Mouse (Mus musculus) midbrain, embryonic 15.5 days (tissue): ENCODE data around the gene Ppfibp2. TPM values are rescaled to one million over a fixed set of nuclear protein-coding genes. Genes with fewer than 3 reads are reported as not detected.

Source experiments
- ATAC-seq: fragments of 200-750 bp; cut with Nextera tagmentation; replicated peaks from 2 replicates; pipeline ENCODE4 v1.8.0; 2017; ENCODE audit warnings: moderate TSS enrichment
- H3K27ac ChIP-seq: fragments of 300-500 bp; sonication (generic); 2 replicates; pipeline ENCODE4 v1.5.1; 2015; ENCODE audit warnings: mild to moderate bottlenecking, inconsistent platforms
- H3K27me3 ChIP-seq: fragments of 300-500 bp; sonication (generic); replicated peaks from 2 replicates; pipeline ENCODE4 v1.6.1; 2015; ENCODE audit warnings: inconsistent platforms
- H3K36me3 ChIP-seq: fragments of 300-500 bp; sonication (generic); replicated peaks from 2 replicates; pipeline ENCODE4 v1.6.1; 2015; ENCODE audit warnings: inconsistent platforms
- H3K4me1 ChIP-seq: fragments of 300-500 bp; sonication (generic); 2 replicates; pipeline ENCODE4 v1.6.1; 2015; ENCODE audit warnings: inconsistent platforms
- H3K4me2 ChIP-seq: fragments of 300-500 bp; sonication (generic); 2 replicates; pipeline ENCODE4 v1.6.1; 2015; ENCODE audit warnings: inconsistent platforms, mild to moderate bottlenecking, moderate library complexity
- H3K4me3 ChIP-seq: fragments of 300-500 bp; sonication (generic); 2 replicates; pipeline ENCODE4 v1.5.1; 2015; ENCODE audit warnings: mild to moderate bottlenecking, inconsistent platforms
- H3K9ac ChIP-seq: fragments of 300-500 bp; sonication (generic); 2 replicates; pipeline ENCODE4 v1.6.1; 2015; ENCODE audit warnings: mild to moderate bottlenecking, inconsistent platforms
- H3K9me3 ChIP-seq: fragments of 300-500 bp; sonication (generic); 2 replicates; pipeline ENCODE4 v1.6.1; 2016; ENCODE audit warnings: inconsistent platforms
- WGBS: fragments of 180-500 bp; shearing (Covaris S2); methylation state at CpG from one replicate; pipeline ENCODE4 v1.1.7; 2015; ENCODE audit warnings: mixed read lengths; 5-methylcytosine and 5-hydroxymethylcytosine counted together
- polyA plus RNA-seq: library from polyadenylated mRNA; unstranded; fragments of >200 nt; fragmentation: Nextera tagmentation; extraction: Ambion mirVana; gene quantifications from 2 replicates; pipeline ENCODE4 v1.2.1, GENCODE M21; 2015

Ppfibp2 gene
- polyA plus RNA-seq, 1 experiment from 2014 or later, result 1.5 TPM

DNA sequence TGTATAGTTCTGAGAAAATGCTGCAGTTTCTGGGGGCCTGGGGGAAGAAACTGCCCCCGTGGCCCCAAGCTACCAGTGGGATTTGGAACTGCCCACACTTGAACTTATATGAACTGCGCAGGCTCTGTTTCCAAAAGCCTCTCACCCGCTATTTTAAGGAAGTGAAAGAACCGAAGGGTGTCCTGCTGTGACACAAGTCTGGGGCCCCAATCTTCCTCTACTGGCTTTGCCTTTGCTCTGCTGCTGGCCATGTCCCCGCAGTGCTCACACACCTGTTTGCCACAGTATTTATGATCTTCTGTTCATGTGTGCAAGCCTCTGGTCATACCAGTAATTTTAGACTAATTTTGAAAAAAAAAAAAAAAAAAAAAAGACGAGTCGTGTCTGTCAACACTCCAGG is 1.1 kb upstream of the Ppfibp2 start:
- no peak overlapping the region for H3K9ac ChIP-seq
- WGBS, result 32% methylated on average over 7 of the region's 7 CpGs
- no peak overlapping the region for H3K27ac ChIP-seq
- H3K27me3 ChIP-seq, result no peaks in the 10 kb centered on the region; the same call in 1 of the 2 replicates
- H3K4me1 ChIP-seq, result peaks cover 10% of the 10 kb centered on the region
- peak overlapping the region; percentile 69 for H3K4me3 ChIP-seq
- no peaks in the 10 kb centered on the region for H3K36me3 ChIP-seq
- no peaks in the 10 kb centered on the region for H3K9me3 ChIP-seq
- peak overlapping the region; percentile 98 for H3K4me2 ChIP-seq
- ATAC-seq, result no peak; the same call in 1 of the 2 replicates

GRCm38 (mm10) chr7:107594325-107594856 is 616 bp upstream of the Ppfibp2 start:
- peak; percentile 87 for ATAC-seq
- H3K36me3 ChIP-seq, result no peaks in the 10 kb centered on the region
- H3K27ac ChIP-seq, result no peak overlapping the region
- no peaks in the 10 kb centered on the region; the same call in 1 of the 2 replicates for H3K27me3 ChIP-seq
- peak overlapping the region; percentile 60 for H3K9ac ChIP-seq
- peaks cover 10% of the 10 kb centered on the region for H3K4me1 ChIP-seq
- peak overlapping the region; percentile 98 for H3K4me2 ChIP-seq
- under 1% methylated on average over 16 of the region's 16 CpGs for WGBS
- peak overlapping the region; percentile 69 for H3K4me3 ChIP-seq
- H3K9me3 ChIP-seq, result no peaks in the 10 kb centered on the region

- Histone ChIP-seq H3K4me1 (peaks cover 10% of the 10 kb centered on the region), H3K9me3 (no peaks in the 10 kb centered on the region)
- 14% methylated on average over 13 of the region's 13 CpGs for WGBS
These were observed 419 bp downstream of the Ppfibp2 start for GRCm38 (mm10) chr7:107595426-107595825.

DNA sequence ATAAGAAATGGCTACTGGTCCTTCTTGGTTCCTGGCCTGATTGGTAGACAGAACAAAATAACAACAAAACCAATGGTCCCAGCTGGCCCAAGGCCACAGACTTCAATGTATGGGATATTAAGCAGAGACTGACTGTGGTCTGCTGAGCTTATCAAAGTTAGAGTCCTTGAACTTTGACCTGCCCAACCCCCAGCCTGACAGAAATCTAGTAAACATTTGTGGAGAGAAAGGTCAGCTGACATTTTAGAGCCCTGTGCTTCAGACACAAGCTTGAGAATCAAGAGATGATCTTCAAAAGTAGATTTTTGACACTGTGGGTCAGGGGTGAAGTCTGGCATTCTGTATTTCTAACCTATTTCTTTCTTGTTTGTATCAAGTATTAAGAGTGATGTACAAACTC is 1.7 kb downstream of the Ppfibp2 start:
- H3K4me2 ChIP-seq, result no peak overlapping the region
- H3K9me3 ChIP-seq, result no peaks in the 10 kb centered on the region
- H3K9ac ChIP-seq, result no peak overlapping the region
- H3K4me3 ChIP-seq, result no peak overlapping the region
- no peak overlapping the region for H3K27ac ChIP-seq
- no peaks in the 10 kb centered on the region; the same call in 1 of the 2 replicates for H3K27me3 ChIP-seq
- peaks cover 10% of the 10 kb centered on the region for H3K4me1 ChIP-seq
- no peaks in the 10 kb centered on the region for H3K36me3 ChIP-seq
- no peak for ATAC-seq

More at GRCm38 (mm10) chr7:107595426-107595825, 419 bp downstream of the Ppfibp2 start:
- Histone ChIP-seq H3K4me3 (peak overlapping the region; percentile 69), H3K4me2 (peak overlapping the region; percentile 98), H3K27ac (no peak overlapping the region), H3K27me3 (no peaks in the 10 kb centered on the region; the same call in 1 of the 2 replicates), H3K9ac (peak overlapping the region; percentile 60; the same call in 1 of the 2 replicates), H3K36me3 (no peaks in the 10 kb centered on the region)
- ATAC-seq, result no peak

GRCm38 (mm10) chr7:107597956-107598355 is 2.9 kb downstream of the Ppfibp2 start:
- Histone ChIP-seq H3K27ac (no peak overlapping the region), H3K36me3 (no peaks in the 10 kb centered on the region), H3K9ac (no peak overlapping the region), H3K27me3 (no peaks in the 10 kb centered on the region; the same call in 1 of the 2 replicates), H3K4me2 (no peak overlapping the region), H3K9me3 (no peaks in the 10 kb centered on the region), H3K4me3 (no peak overlapping the region), H3K4me1 (peaks cover 10% of the 10 kb centered on the region)
- WGBS, result 87% methylated on average over 3 of the region's 3 CpGs
- ATAC-seq, result no peak

GRCm38 (mm10) chr7:107600651-107601050 is 5.6 kb downstream of the Ppfibp2 start:
- Histone ChIP-seq H3K27ac (no peak overlapping the region), H3K4me3 (no peak overlapping the region), H3K9ac (no peak overlapping the region), H3K9me3 (no peaks in the 10 kb centered on the region), H3K4me1 (0 out of 2 replicates have a peak, but pooled peaks cover under 1% of the 10 kb centered on the region), H3K27me3 (no peaks in the 10 kb centered on the region; the same call in 1 of the 2 replicates), H3K36me3 (no peaks in the 10 kb centered on the region), H3K4me2 (no peak overlapping the region)
- ATAC-seq, result no peak
- 79% methylated on average over 5 of the region's 5 CpGs for WGBS

- no peak overlapping the region for H3K4me2 ChIP-seq
- no peaks in the 10 kb centered on the region for H3K27me3 ChIP-seq
- no peak for ATAC-seq
- H3K4me3 ChIP-seq, result no peak overlapping the region
- H3K36me3 ChIP-seq, result no peaks in the 10 kb centered on the region
- no peaks in the 10 kb centered on the region for H3K4me1 ChIP-seq
- H3K9me3 ChIP-seq, result no peaks in the 10 kb centered on the region
- no peak overlapping the region for H3K9ac ChIP-seq
- no peak overlapping the region for H3K27ac ChIP-seq
- WGBS, result 73% methylated on average over 4 of the region's 4 CpGs
These were observed 7.5 kb downstream of the Ppfibp2 start for GRCm38 (mm10) chr7:107602505-107602904.

- Histone ChIP-seq H3K9ac (no peak overlapping the region), H3K4me1 (no peaks in the 10 kb centered on the region), H3K9me3 (no peaks in the 10 kb centered on the region), H3K4me3 (no peak overlapping the region), H3K36me3 (no peaks in the 10 kb centered on the region), H3K27me3 (no peaks in the 10 kb centered on the region), H3K27ac (no peak overlapping the region), H3K4me2 (no peak overlapping the region)
- no peak for ATAC-seq
- WGBS, result 42% methylated on average over 6 of the region's 6 CpGs
These were observed 7.9 kb downstream of the Ppfibp2 start for GRCm38 (mm10) chr7:107602913-107603312.

DNA sequence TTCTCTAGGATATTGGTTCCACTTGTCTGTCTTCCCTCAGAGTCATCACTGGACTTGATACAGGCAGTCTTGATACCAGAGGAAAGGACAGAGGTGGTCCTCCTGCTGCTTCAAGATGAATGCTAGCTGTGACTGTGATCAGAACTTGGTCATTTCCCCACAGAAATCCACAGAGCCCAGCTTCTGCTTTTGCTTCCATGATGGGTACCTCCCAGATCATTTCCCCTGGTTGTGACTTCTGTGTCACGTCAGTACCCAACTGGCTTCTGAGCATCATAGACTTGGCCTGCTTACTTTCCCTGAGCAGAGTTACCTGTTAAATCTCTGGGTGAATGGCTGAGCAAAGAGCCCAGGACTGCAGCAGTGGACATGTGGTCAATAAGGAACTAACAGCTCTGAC is 12.8 kb downstream of the Ppfibp2 start:
- no peaks in the 10 kb centered on the region for H3K27me3 ChIP-seq
- 92% methylated on average over 1 of the region's 1 CpGs for WGBS
- no peaks in the 10 kb centered on the region for H3K4me1 ChIP-seq
- H3K4me3 ChIP-seq, result no peak overlapping the region
- no peak overlapping the region for H3K4me2 ChIP-seq
- ATAC-seq, result no peak
- no peaks in the 10 kb centered on the region for H3K36me3 ChIP-seq
- H3K9ac ChIP-seq, result no peak overlapping the region
- no peaks in the 10 kb centered on the region for H3K9me3 ChIP-seq
- no peak overlapping the region for H3K27ac ChIP-seq

- Histone ChIP-seq H3K36me3 (no peaks in the 10 kb centered on the region), H3K4me2 (no peak overlapping the region), H3K27me3 (no peaks in the 10 kb centered on the region), H3K4me1 (no peaks in the 10 kb centered on the region), H3K27ac (no peak overlapping the region), H3K9me3 (no peaks in the 10 kb centered on the region), H3K9ac (no peak overlapping the region), H3K4me3 (no peak overlapping the region)
- WGBS, result 85% methylated on average over 2 of the region's 2 CpGs
- no peak for ATAC-seq
These were observed 14.7 kb downstream of the Ppfibp2 start for GRCm38 (mm10) chr7:107609622-107610255.

DNA sequence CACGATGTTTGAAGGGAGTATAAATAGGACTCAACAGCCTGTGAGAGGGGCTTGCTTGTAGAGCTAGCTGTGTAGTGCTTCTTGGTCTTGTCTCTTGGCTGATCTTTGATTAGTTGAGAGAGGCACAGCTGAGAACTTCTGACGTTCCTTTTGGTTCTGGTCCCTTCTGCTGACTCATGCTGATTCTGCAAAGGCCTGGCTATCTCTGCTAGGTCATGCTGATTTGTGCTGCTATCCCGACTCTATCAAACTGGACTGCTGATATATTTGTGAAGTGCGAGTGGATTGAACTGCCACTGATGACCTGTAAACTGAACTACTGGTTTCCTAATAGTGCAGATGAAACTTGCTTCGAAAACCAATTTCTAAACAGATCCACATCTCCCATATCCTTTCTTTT is 15.9 kb downstream of the Ppfibp2 start:
- Histone ChIP-seq H3K4me2 (no peak overlapping the region), H3K27ac (no peak overlapping the region), H3K4me1 (no peaks in the 10 kb centered on the region), H3K4me3 (no peak overlapping the region), H3K36me3 (no peaks in the 10 kb centered on the region), H3K27me3 (no peaks in the 10 kb centered on the region), H3K9ac (no peak overlapping the region), H3K9me3 (no peaks in the 10 kb centered on the region)
- ATAC-seq, result no peak
- 92% methylated on average over 5 of the region's 5 CpGs for WGBS

GRCm38 (mm10) chr7:107618028-107618992 is 23.3 kb downstream of the Ppfibp2 start:
- Histone ChIP-seq H3K9me3 (no peaks in the 10 kb centered on the region), H3K4me3 (no peak overlapping the region), H3K9ac (no peak overlapping the region), H3K27me3 (no peaks in the 10 kb centered on the region), H3K4me1 (no peaks in the 10 kb centered on the region), H3K4me2 (no peak overlapping the region), H3K36me3 (no peaks in the 10 kb centered on the region), H3K27ac (no peak overlapping the region)
- 36% methylated on average over 11 of the region's 11 CpGs for WGBS
- ATAC-seq, result no peak
